Mouse (Mus musculus) spleen, adult 2 months (tissue): ENCODE measurements around the gene Atp6v1c2.

Experiments used
- CTCF ChIP-seq: fragments of 200-500 bp; IDR thresholded peaks from 2 replicates; pipeline ENCODE4 v1.5.1; 2011; ENCODE audit warnings: mild to moderate bottlenecking, inconsistent platforms; ENCODE audit not compliant: insufficient read depth, insufficient read length, insufficient replicate concordance; ENCODE audit errors: extremely low read depth
- POLR2A ChIP-seq: fragments of 200-500 bp; IDR thresholded peaks from 2 replicates; pipeline ENCODE4 v1.6.1; 2011; ENCODE audit warnings: low read depth, low read length, inconsistent platforms

DNA sequence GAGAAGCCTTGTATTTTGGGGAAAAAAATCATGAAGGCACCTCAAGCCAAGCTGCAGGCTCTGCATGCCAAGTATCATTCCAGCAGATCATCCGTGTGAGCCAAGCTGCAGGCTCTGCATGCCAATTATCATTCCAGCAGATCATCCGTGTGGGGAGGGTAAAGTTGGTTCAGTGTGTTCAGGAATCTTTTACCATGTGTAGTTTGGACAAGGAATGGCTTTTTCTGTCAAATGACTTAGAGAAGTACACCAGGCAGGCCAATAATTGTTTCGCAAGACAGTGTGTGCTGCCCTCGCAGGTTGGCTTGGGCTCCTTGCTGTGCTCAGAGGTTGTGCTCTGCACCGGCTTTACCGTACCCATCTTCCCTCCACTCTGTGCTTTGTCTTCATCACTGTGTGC is 47.4 kb upstream of the Atp6v1c2 start:
- TF ChIP-seq POLR2A (no peak), CTCF (no peak)
